Mouse (Mus musculus): ENCODE results near the gene Ucn2. TPM values are rescaled to one million over a fixed set of nuclear protein-coding genes. Genes with fewer than 3 reads are reported as not detected.
A peak's percentile ranks its signal among the peaks of the same experiment; 100 is the strongest.

Ucn2 gene
- polyA plus RNA-seq, 1 experiment from 2014 or later: not detected

- no peaks in the 10 kb centered on the region for H3K27me3 ChIP-seq
- no peak for ATAC-seq
- H3K27ac ChIP-seq: no peak overlapping the region
- no peak overlapping the region for H3K4me3 ChIP-seq (replicated peaks)
- peaks cover 31% of the 10 kb centered on the region for H3K36me3 ChIP-seq
- no peaks in the 10 kb centered on the region for H3K9me3 ChIP-seq
- no peak overlapping the region for H3K4me2 ChIP-seq (replicated peaks)
- 92% methylated on average over 4 of the region's 4 CpGs for WGBS
- H3K4me1 ChIP-seq (replicated peaks): no peaks in the 10 kb centered on the region
- no peak overlapping the region; the same call in 1 of the 2 replicates for H3K9ac ChIP-seq (replicated peaks)
Observed at GRCm38 (mm10) chr9:109021428-109021827, 35.6 kb downstream of the Ucn2 start.

- WGBS: 93% methylated on average over 17 of the region's 17 CpGs
- H3K36me3 ChIP-seq: peaks cover 35% of the 10 kb centered on the region
- no peak overlapping the region for H3K4me2 ChIP-seq (replicated peaks)
- ATAC-seq: no peak
- no peak overlapping the region for H3K4me3 ChIP-seq (replicated peaks)
- H3K9me3 ChIP-seq: no peaks in the 10 kb centered on the region
- no peaks in the 10 kb centered on the region for H3K4me1 ChIP-seq (replicated peaks)
- no peak overlapping the region for H3K27ac ChIP-seq
- no peaks in the 10 kb centered on the region for H3K27me3 ChIP-seq
- H3K9ac ChIP-seq (replicated peaks): no peak overlapping the region
Observed at GRCm38 (mm10) chr9:109022866-109023685, 37.3 kb downstream of the Ucn2 start.

GRCm38 (mm10) chr9:109027521-109027920, 41.7 kb downstream of the Ucn2 start:
- no peak overlapping the region for H3K9ac ChIP-seq (replicated peaks)
- WGBS: 83% methylated on average over 8 of the region's 8 CpGs
- H3K4me2 ChIP-seq (replicated peaks): no peak overlapping the region
- H3K9me3 ChIP-seq: no peaks in the 10 kb centered on the region
- H3K4me1 ChIP-seq (replicated peaks): no peaks in the 10 kb centered on the region
- no peak for ATAC-seq
- no peak overlapping the region for H3K4me3 ChIP-seq (replicated peaks)
- H3K27me3 ChIP-seq: no peaks in the 10 kb centered on the region
- H3K36me3 ChIP-seq: peaks cover 57% of the 10 kb centered on the region
- H3K27ac ChIP-seq: no peak overlapping the region

- no peaks in the 10 kb centered on the region for H3K4me1 ChIP-seq (replicated peaks)
- H3K9ac ChIP-seq (replicated peaks): no peak overlapping the region
- no peak overlapping the region for H3K4me2 ChIP-seq (replicated peaks)
- H3K27me3 ChIP-seq: no peaks in the 10 kb centered on the region
- no peaks in the 10 kb centered on the region for H3K9me3 ChIP-seq
- H3K27ac ChIP-seq: no peak overlapping the region
- H3K36me3 ChIP-seq: peaks cover 51% of the 10 kb centered on the region
- 80% methylated on average over 3 of the region's 3 CpGs for WGBS
- no peak overlapping the region for H3K4me3 ChIP-seq (replicated peaks)
- ATAC-seq: no peak
Observed at GRCm38 (mm10) chr9:109028421-109028820, 42.6 kb downstream of the Ucn2 start.

GRCm38 (mm10) chr9:109028919-109029318, 43.1 kb downstream of the Ucn2 start:
- H3K27ac ChIP-seq: no peak overlapping the region
- no peaks in the 10 kb centered on the region for H3K4me1 ChIP-seq (replicated peaks)
- H3K27me3 ChIP-seq: no peaks in the 10 kb centered on the region
- no peaks in the 10 kb centered on the region for H3K9me3 ChIP-seq
- ATAC-seq: no peak
- WGBS: 82% methylated on average over 5 of the region's 5 CpGs
- H3K4me2 ChIP-seq (replicated peaks): no peak overlapping the region
- H3K9ac ChIP-seq (replicated peaks): no peak overlapping the region
- no peak overlapping the region for H3K4me3 ChIP-seq (replicated peaks)
- H3K36me3 ChIP-seq: peaks cover 49% of the 10 kb centered on the region

- H3K36me3 ChIP-seq: peaks cover 43% of the 10 kb centered on the region
- no peaks in the 10 kb centered on the region for H3K27me3 ChIP-seq
- no peaks in the 10 kb centered on the region for H3K9me3 ChIP-seq
- no peaks in the 10 kb centered on the region for H3K4me1 ChIP-seq (replicated peaks)
- no peak overlapping the region for H3K9ac ChIP-seq (replicated peaks)
- WGBS: 74% methylated on average over 3 of the region's 3 CpGs
- H3K4me3 ChIP-seq (replicated peaks): no peak overlapping the region
- H3K4me2 ChIP-seq (replicated peaks): no peak overlapping the region
- no peak for ATAC-seq
- no peak overlapping the region for H3K27ac ChIP-seq
Observed at GRCm38 (mm10) chr9:109030312-109030711, 44.5 kb downstream of the Ucn2 start.

GRCm38 (mm10) chr9:109031001-109031400, 45.2 kb downstream of the Ucn2 start:
- Histone ChIP-seq H3K27me3 (no peaks in the 10 kb centered on the region), H3K9me3 (no peaks in the 10 kb centered on the region), H3K4me2 (replicated peaks) (no peak overlapping the region), H3K27ac (no peak overlapping the region), H3K4me1 (replicated peaks) (no peaks in the 10 kb centered on the region), H3K4me3 (replicated peaks) (no peak overlapping the region), H3K36me3 (peaks cover 36% of the 10 kb centered on the region), H3K9ac (replicated peaks) (no peak overlapping the region)
- WGBS: 92% methylated on average over 7 of the region's 7 CpGs
- ATAC-seq: no peak

- ATAC-seq: no peak
- Histone ChIP-seq H3K4me1 (replicated peaks) (no peaks in the 10 kb centered on the region), H3K9ac (replicated peaks) (no peak overlapping the region)
Observed at GRCm38 (mm10) chr9:109031686-109032085, 45.9 kb downstream of the Ucn2 start.

GRCm38 (mm10) chr9:109032435-109032834, 46.6 kb downstream of the Ucn2 start:
- ATAC-seq: no peak
- Histone ChIP-seq H3K4me3 (replicated peaks) (no peak overlapping the region), H3K9ac (replicated peaks) (no peak overlapping the region), H3K4me1 (replicated peaks) (no peaks in the 10 kb centered on the region), H3K9me3 (no peaks in the 10 kb centered on the region), H3K27me3 (no peaks in the 10 kb centered on the region), H3K4me2 (replicated peaks) (no peak overlapping the region), H3K36me3 (peaks cover 25% of the 10 kb centered on the region), H3K27ac (no peak overlapping the region)
- WGBS: 89% methylated on average over 6 of the region's 6 CpGs

More at GRCm38 (mm10) chr9:109031686-109032085, 45.9 kb downstream of the Ucn2 start:
- 88% methylated on average over 8 of the region's 8 CpGs for WGBS
- Histone ChIP-seq H3K4me2 (replicated peaks) (no peak overlapping the region), H3K36me3 (peaks cover 32% of the 10 kb centered on the region), H3K27ac (no peak overlapping the region), H3K9me3 (no peaks in the 10 kb centered on the region), H3K4me3 (replicated peaks) (no peak overlapping the region), H3K27me3 (no peaks in the 10 kb centered on the region)

MicroRNAs encoded within 50 kb of the gene (microRNA counts, 519-probe panel; counts per million panel counts)
- 110 counts per million, percentile 56 among the panel's probes with 10 or more counts for microRNA mmu-miR-711

Small RNA genes lying within 50 kb of the gene (microRNA-seq; reads per million reads assigned to microRNA genes)
- gene Mir711: not detected

Other genes with a start within 250 kb of the Ucn2 start
- gene Ip6k2, start 202.2 kb upstream of the Ucn2 start, polyA plus RNA-seq (2015; fragmentation: Nextera tagmentation; extraction: Ambion mirVana): 217 and 238 TPM in 2 replicates
- gene Nckipsd, start 177.6 kb upstream of the Ucn2 start, polyA plus RNA-seq (2015; fragmentation: Nextera tagmentation; extraction: Ambion mirVana): 20.9 and 29.5 TPM in 2 replicates
- 17.7 and 18.0 TPM in 2 replicates for gene Celsr3, start 159.7 kb upstream of the Ucn2 start, polyA plus RNA-seq (2015; fragmentation: Nextera tagmentation; extraction: Ambion mirVana)
- gene Slc26a6, start 132.7 kb upstream of the Ucn2 start, polyA plus RNA-seq (2015; fragmentation: Nextera tagmentation; extraction: Ambion mirVana): 11.3 and 12.5 TPM in 2 replicates
- gene Tmem89, start 71.4 kb upstream of the Ucn2 start, polyA plus RNA-seq (2015; fragmentation: Nextera tagmentation; extraction: Ambion mirVana): 0.46 TPM in 1 of 2 replicates, not detected in the other
- 366 and 383 TPM in 2 replicates for gene Uqcrc1, start 49.4 kb upstream of the Ucn2 start, polyA plus RNA-seq (2015; fragmentation: Nextera tagmentation; extraction: Ambion mirVana)
- 1.7 and 1.8 TPM in 2 replicates for gene Col7a1, start 32.4 kb upstream of the Ucn2 start, polyA plus RNA-seq (2015; fragmentation: Nextera tagmentation; extraction: Ambion mirVana)
- gene Pfkfb4, start 5.8 kb downstream of the Ucn2 start, polyA plus RNA-seq (2015; fragmentation: Nextera tagmentation; extraction: Ambion mirVana): 24.4 and 30.6 TPM in 2 replicates
- 43.7 and 44.3 TPM in 2 replicates for gene Shisa5, start 52.6 kb downstream of the Ucn2 start, polyA plus RNA-seq (2015; fragmentation: Nextera tagmentation; extraction: Ambion mirVana)
- 13.6 and 14.5 TPM in 2 replicates for gene Trex1, start 73.7 kb downstream of the Ucn2 start, polyA plus RNA-seq (2015; fragmentation: Nextera tagmentation; extraction: Ambion mirVana)
- 31.0 and 31.7 TPM in 2 replicates for gene Atrip, start 88.1 kb downstream of the Ucn2 start, polyA plus RNA-seq (2015; fragmentation: Nextera tagmentation; extraction: Ambion mirVana)
- gene Ccdc51, start 96.5 kb downstream of the Ucn2 start, polyA plus RNA-seq (2015; fragmentation: Nextera tagmentation; extraction: Ambion mirVana): 12.8 and 14.6 TPM in 2 replicates
- gene Tma7, start 96.6 kb downstream of the Ucn2 start, polyA plus RNA-seq (2015; fragmentation: Nextera tagmentation; extraction: Ambion mirVana): 724 and 757 TPM in 2 replicates
- 28.2 and 33.3 TPM in 2 replicates for gene Plxnb1, start 109.4 kb downstream of the Ucn2 start, polyA plus RNA-seq (2015; fragmentation: Nextera tagmentation; extraction: Ambion mirVana)
- not detected in 2 replicates for gene Fbxw21, start 176.0 kb downstream of the Ucn2 start, polyA plus RNA-seq (2015; fragmentation: Nextera tagmentation; extraction: Ambion mirVana)
- not detected in 2 replicates for gene Fbxw13, start 210.0 kb downstream of the Ucn2 start, polyA plus RNA-seq (2015; fragmentation: Nextera tagmentation; extraction: Ambion mirVana)
- gene Fbxw20, start 248.7 kb downstream of the Ucn2 start, polyA plus RNA-seq (2015; fragmentation: Nextera tagmentation; extraction: Ambion mirVana): not detected in 2 replicates

Data from midbrain, embryonic 13.5 days (tissue).